Mouse (Mus musculus) forebrain, embryonic 11.5 days (tissue): ENCODE data around the gene Slc12a7. TPM values are rescaled to one million over a fixed set of nuclear protein-coding genes. Genes with fewer than 3 reads are reported as not detected.

ENCODE experiments used
- ATAC-seq: fragments of 200-750 bp; cut with Nextera tagmentation; replicated peaks from 2 replicates; pipeline ENCODE4 v1.8.0; 2017; ENCODE audit warnings: moderate TSS enrichment; ENCODE audit not compliant: low FRiP score
- DNase-seq: peaks from one replicate; pipeline ENCODE4 v3.0.0-alpha.2; 2017; ENCODE audit warnings: low spot score
- H3K27ac ChIP-seq: fragments of 300-500 bp; sonication (generic); 2 replicates; pipeline ENCODE4 v1.5.1; 2014; ENCODE audit warnings: low read depth, low read length
- H3K27me3 ChIP-seq: fragments of 300-500 bp; sonication (generic); 2 replicates; pipeline ENCODE4 v1.6.1; 2014; ENCODE audit warnings: mild to moderate bottlenecking, low read length, mixed read lengths; ENCODE audit not compliant: control insufficient read depth, insufficient read depth
- H3K36me3 ChIP-seq: fragments of 300-500 bp; sonication (generic); 2 replicates; pipeline ENCODE4 v1.6.1; 2014; ENCODE audit warnings: mild to moderate bottlenecking, low read length, moderate library complexity, mixed read lengths; ENCODE audit not compliant: control insufficient read depth, insufficient read depth
- H3K4me1 ChIP-seq: fragments of 300-500 bp; sonication (generic); replicated peaks from 2 replicates; pipeline ENCODE4 v1.6.1; 2014; ENCODE audit warnings: low read length, mixed read lengths; ENCODE audit not compliant: control insufficient read depth, insufficient read depth
- H3K4me2 ChIP-seq: fragments of 300-500 bp; sonication (generic); 2 replicates; pipeline ENCODE4 v1.6.1; 2014; ENCODE audit warnings: low read depth, mild to moderate bottlenecking, low read length, moderate library complexity, mixed read lengths; ENCODE audit not compliant: severe bottlenecking
- H3K4me3 ChIP-seq: fragments of 300-500 bp; sonication (generic); 2 replicates; pipeline ENCODE4 v1.5.1; 2014; ENCODE audit warnings: low read depth, low read length
- H3K9ac ChIP-seq: fragments of 300-500 bp; sonication (generic); 2 replicates; pipeline ENCODE4 v1.6.1; 2014; ENCODE audit warnings: low read length
- H3K9me3 ChIP-seq: fragments of 300-500 bp; sonication (generic); 2 replicates; pipeline ENCODE4 v1.6.1; 2016; ENCODE audit warnings: low read length, mixed read lengths; ENCODE audit not compliant: control insufficient read depth
- WGBS: fragments of 180-500 bp; shearing (Covaris S2); extraction: QIAGEN DNeasy Blood & Tissue Kit; methylation state at CpG from one replicate; pipeline ENCODE4 v1.1.7; 2014; 5-methylcytosine and 5-hydroxymethylcytosine counted together
- polyA plus RNA-seq: library from polyadenylated mRNA; unstranded; fragments of >200 nt; fragmentation: Nextera tagmentation; extraction: Ambion mirVana; gene quantifications from 2 replicates; pipeline ENCODE4 v1.2.1, GENCODE M21; 2014

Slc12a7 gene
- polyA plus RNA-seq, 1 experiment from 2014 or later: 55.6 TPM

- WGBS: 68% methylated on average over 4 of the region's 4 CpGs
- DNase-seq (peak; percentile 72), ATAC-seq (peak; percentile 28; the same call in 1 of the 2 replicates)
- Histone ChIP-seq H3K36me3 (no peaks in the 10 kb centered on the region), H3K9ac (no peak overlapping the region), H3K4me3 (no peak overlapping the region), H3K27ac (no peak overlapping the region), H3K4me1 (no peaks in the 10 kb centered on the region), H3K9me3 (no peaks in the 10 kb centered on the region), H3K4me2 (no peak overlapping the region), H3K27me3 (no peaks in the 10 kb centered on the region)
Observed at GRCm38 (mm10) chr13:73822187-73822800, 89.4 kb downstream of the Slc12a7 start.

GRCm38 (mm10) chr13:73823711-73824110 lies 90.8 kb downstream of the Slc12a7 start:
- Histone ChIP-seq H3K4me3 (no peak overlapping the region), H3K36me3 (no peaks in the 10 kb centered on the region), H3K4me1 (no peaks in the 10 kb centered on the region), H3K9me3 (no peaks in the 10 kb centered on the region), H3K4me2 (no peak overlapping the region), H3K27me3 (no peaks in the 10 kb centered on the region), H3K9ac (no peak overlapping the region), H3K27ac (no peak overlapping the region)
- DNase-seq (no peak), ATAC-seq (no peak)
- WGBS: 90% methylated on average over 6 of the region's 6 CpGs

- Histone ChIP-seq H3K4me1 (no peaks in the 10 kb centered on the region), H3K27ac (no peak overlapping the region), H3K4me3 (no peak overlapping the region), H3K36me3 (no peaks in the 10 kb centered on the region), H3K27me3 (no peaks in the 10 kb centered on the region), H3K9ac (no peak overlapping the region), H3K9me3 (no peaks in the 10 kb centered on the region), H3K4me2 (no peak overlapping the region)
- ATAC-seq (no peak), DNase-seq (no peak)
- 93% methylated on average over 8 of the region's 8 CpGs for WGBS
Observed at GRCm38 (mm10) chr13:73827243-73827642, 94.3 kb downstream of the Slc12a7 start.

GRCm38 (mm10) chr13:73831486-73831885 lies 98.6 kb downstream of the Slc12a7 start:
- Histone ChIP-seq H3K27me3 (no peaks in the 10 kb centered on the region), H3K4me1 (no peaks in the 10 kb centered on the region), H3K4me2 (no peak overlapping the region), H3K27ac (no peak overlapping the region), H3K9ac (no peak overlapping the region), H3K36me3 (no peaks in the 10 kb centered on the region), H3K9me3 (no peaks in the 10 kb centered on the region), H3K4me3 (no peak overlapping the region)
- WGBS: 1% methylated on average over 2 of the region's 2 CpGs
- peak; percentile 81 for DNase-seq
- peak; percentile 58; the same call in 1 of the 2 replicates for ATAC-seq

GRCm38 (mm10) chr13:73833809-73834208 lies 100.9 kb downstream of the Slc12a7 start:
- no peak overlapping the region for H3K27ac ChIP-seq
- H3K9me3 ChIP-seq: no peaks in the 10 kb centered on the region
- DNase-seq (no peak), ATAC-seq (no peak)
- H3K27me3 ChIP-seq: no peaks in the 10 kb centered on the region
- H3K4me3 ChIP-seq: no peak overlapping the region
- 74% methylated on average over 12 of the region's 12 CpGs for WGBS
- no peak overlapping the region for H3K9ac ChIP-seq
- H3K36me3 ChIP-seq: no peaks in the 10 kb centered on the region
- H3K4me2 ChIP-seq: no peak overlapping the region
- H3K4me1 ChIP-seq: no peaks in the 10 kb centered on the region

GRCm38 (mm10) chr13:73835791-73836190 lies 102.9 kb downstream of the Slc12a7 start:
- H3K4me2 ChIP-seq: no peak overlapping the region
- 0 out of 2 replicates have a peak, but pooled peaks cover 1% of the 10 kb centered on the region for H3K4me1 ChIP-seq
- no peak overlapping the region for H3K27ac ChIP-seq
- no peaks in the 10 kb centered on the region for H3K9me3 ChIP-seq
- ATAC-seq (no peak), DNase-seq (no peak)
- H3K36me3 ChIP-seq: no peaks in the 10 kb centered on the region
- H3K27me3 ChIP-seq: no peaks in the 10 kb centered on the region
- WGBS: 71% methylated on average over 4 of the region's 4 CpGs
- H3K4me3 ChIP-seq: no peak overlapping the region
- H3K9ac ChIP-seq: no peak overlapping the region

GRCm38 (mm10) chr13:73836491-73836890 lies 103.6 kb downstream of the Slc12a7 start:
- 85% methylated on average over 6 of the region's 6 CpGs for WGBS
- Histone ChIP-seq H3K4me3 (no peak overlapping the region), H3K27ac (no peak overlapping the region), H3K9ac (no peak overlapping the region), H3K36me3 (no peaks in the 10 kb centered on the region), H3K4me1 (0 out of 2 replicates have a peak, but pooled peaks cover 1% of the 10 kb centered on the region), H3K9me3 (no peaks in the 10 kb centered on the region), H3K4me2 (no peak overlapping the region), H3K27me3 (no peaks in the 10 kb centered on the region)
- DNase-seq (no peak), ATAC-seq (no peak)

- Histone ChIP-seq H3K4me3 (no peak overlapping the region), H3K27ac (no peak overlapping the region), H3K9me3 (no peaks in the 10 kb centered on the region), H3K9ac (no peak overlapping the region), H3K27me3 (no peaks in the 10 kb centered on the region), H3K4me1 (0 out of 2 replicates have a peak, but pooled peaks cover 1% of the 10 kb centered on the region), H3K36me3 (no peaks in the 10 kb centered on the region), H3K4me2 (no peak overlapping the region)
- no peak for DNase-seq
- WGBS: 83% methylated on average over 8 of the region's 8 CpGs
- ATAC-seq: no peak
Observed at GRCm38 (mm10) chr13:73837708-73838107, 104.8 kb downstream of the Slc12a7 start.

- Histone ChIP-seq H3K27ac (no peak overlapping the region), H3K4me2 (no peak overlapping the region), H3K9ac (no peak overlapping the region), H3K27me3 (no peaks in the 10 kb centered on the region), H3K4me1 (0 out of 2 replicates have a peak, but pooled peaks cover 1% of the 10 kb centered on the region), H3K4me3 (no peak overlapping the region), H3K9me3 (no peaks in the 10 kb centered on the region), H3K36me3 (no peaks in the 10 kb centered on the region)
- no peak for ATAC-seq
- WGBS: 74% methylated on average over 11 of the region's 11 CpGs
- DNase-seq: no peak
Observed at GRCm38 (mm10) chr13:73839137-73839548, 106.2 kb downstream of the Slc12a7 start.
